Mouse (Mus musculus): Measurements from ENCODE around the gene Aco2. TPM values are rescaled to one million over a fixed set of nuclear protein-coding genes. Genes with fewer than 3 reads are reported as not detected.

Aco2 gene
- total RNA-seq, 2 experiments from 2014 or later: 392 to 412 TPM

DNA sequence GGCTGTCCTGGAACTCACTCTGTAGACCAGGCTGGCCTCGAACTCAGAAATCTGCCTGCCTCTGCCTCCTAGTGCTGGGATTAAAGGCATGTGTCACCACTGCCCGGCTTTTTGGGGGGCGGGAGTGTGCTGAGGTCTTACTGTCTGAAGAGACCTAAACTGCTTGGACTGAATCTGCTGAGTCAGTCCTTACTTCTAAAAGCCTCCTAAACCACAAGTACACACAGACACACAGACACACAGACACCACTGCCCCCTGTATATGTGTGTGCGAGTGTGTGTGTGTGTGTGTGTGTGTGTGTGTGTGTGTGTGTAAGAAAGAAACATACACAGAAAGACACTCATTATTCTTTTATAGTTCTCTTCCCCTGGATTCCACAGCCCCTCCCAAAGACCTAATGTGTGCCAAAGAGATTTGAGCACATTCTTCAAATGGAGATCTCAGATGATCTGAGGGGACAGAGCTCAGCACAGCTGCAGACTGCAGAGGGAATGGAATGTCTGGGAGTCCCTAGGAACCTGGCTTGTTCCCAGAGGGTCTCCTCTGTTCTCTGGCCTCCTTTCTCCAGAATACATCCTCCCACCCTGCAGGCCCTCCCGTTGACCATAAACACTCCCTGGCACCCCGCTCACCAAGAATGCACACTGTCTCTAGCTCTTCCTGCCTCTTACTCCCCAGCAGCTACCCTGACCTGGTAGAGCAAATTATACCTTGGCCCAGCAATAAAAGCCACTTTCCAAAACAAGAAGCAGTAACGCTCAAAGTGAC, 63.9 kb downstream of the Aco2 start:
- peak in 1 of 2 experiments; percentile 58 for DNase-seq (ENCODE audit: extremely low spot score in 1 of 2, low spot score in 2 of 2)
- intact Hi-C loops (cut with DNase I): no loop called here

DNA sequence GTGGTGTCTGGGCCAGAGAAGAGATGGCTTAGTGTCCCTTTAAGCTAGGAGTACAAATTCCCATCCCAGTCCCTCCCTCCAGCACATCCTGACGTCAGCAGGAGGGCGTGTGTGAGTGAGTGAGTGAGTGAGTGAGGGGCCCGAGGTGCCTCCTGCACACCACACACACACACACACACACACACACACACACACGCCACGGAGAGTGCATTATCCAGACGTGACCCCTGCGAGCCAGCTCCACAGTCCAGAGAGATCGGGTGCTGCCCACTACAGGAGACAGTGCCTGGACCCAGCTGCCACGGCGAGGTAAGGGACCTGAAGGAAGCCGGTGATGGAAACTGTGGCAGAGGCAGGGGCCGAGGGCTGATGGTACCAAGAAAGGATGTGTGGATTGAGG, 64.6 kb downstream of the Aco2 start, which contains the start of gene Csdc2:
TSS of gene Csdc2 (plus strand) at position 81 of the 400 bp plus-strand sequence.
- peak; percentile 59 to 75 for DNase-seq (ENCODE audit: extremely low spot score in 1 of 2, low spot score in 2 of 2)
- intact Hi-C loops (cut with DNase I): no loop called here

- DNase-seq (ENCODE audit: extremely low spot score in 1 of 2, low spot score in 2 of 2): peak; percentile 58 to 83
- intact Hi-C loops (cut with DNase I): no loop called here
Measured at GRCm38 (mm10) chr15:81937098-81937972, 65.2 kb downstream of the Aco2 start.

DNA sequence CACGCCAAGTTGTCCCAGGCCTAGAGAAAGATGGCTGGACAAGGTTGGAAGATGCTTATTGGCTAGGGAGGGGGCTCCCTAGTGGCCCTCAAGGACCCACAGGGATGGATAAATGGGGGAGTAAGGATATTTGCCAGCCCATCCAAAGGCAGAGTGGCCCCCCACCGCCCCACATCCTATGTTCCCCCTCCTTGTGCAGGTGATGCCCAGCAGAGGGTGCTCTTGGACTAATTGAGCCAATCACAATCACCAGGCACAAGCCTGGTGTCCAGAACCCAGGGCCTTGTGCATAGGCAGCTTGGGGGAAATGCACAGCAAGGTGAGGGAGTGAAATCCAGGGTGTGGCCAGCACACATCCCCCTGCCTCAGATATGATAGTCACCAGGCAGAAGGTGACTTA, 66.1 kb downstream of the Aco2 start:
- intact Hi-C loops (cut with DNase I): no loop called here
- DNase-seq (ENCODE audit: extremely low spot score in 1 of 2, low spot score in 2 of 2): peak in 1 of 2 experiments; percentile 73

DNA sequence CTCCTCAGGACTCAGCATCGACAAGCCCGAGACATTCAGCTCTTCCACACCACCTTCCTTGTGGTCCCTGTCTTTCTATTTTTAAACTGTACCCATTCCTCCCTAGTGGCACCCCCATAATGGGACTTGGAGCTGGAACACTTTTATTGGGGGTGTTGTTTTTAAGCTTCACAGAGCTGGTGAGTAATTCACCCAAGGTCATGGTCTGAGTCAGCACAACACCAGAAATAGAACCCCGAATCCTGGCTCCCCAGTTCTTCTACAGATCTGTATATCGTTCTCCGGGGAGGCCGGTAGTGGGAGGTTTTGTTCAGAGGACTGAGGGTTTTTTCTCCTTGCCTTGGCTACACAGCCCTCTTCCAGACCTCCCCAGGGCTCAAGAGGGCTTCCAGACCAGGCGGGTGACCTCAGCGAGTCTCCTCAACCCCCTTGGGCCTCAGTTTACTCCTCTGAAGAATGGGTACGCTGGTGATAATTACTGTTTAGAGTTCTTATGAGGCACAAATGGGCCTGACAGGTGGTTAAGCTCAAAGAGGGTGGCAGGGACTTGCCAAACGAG, 67.1 kb downstream of the Aco2 start:
- DNase-seq (ENCODE audit: extremely low spot score in 1 of 2, low spot score in 2 of 2): no peak
- intact Hi-C loops (cut with DNase I): no loop called here

DNA sequence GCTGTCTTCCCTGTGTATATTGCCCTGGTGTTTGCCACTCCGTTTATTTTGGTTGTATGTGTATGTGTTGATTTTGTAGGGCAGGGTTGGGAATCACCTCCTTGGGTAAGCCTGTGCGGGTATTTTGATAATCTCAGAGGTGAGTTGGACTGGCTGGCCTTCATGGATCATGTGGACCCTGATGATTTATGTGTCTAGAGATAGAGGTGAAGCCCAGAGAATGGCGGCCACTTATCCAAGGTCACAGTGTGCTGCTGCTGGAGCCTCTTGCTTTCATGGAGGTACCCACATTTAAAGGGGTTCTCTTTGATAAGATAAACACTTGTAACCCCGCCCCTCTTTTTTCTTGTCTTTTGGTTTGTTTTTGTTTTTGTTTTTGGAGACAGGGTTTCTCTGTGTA, 67.7 kb downstream of the Aco2 start:
- DNase-seq (ENCODE audit: extremely low spot score in 1 of 2, low spot score in 2 of 2): no peak
- intact Hi-C loops (cut with DNase I): no loop called here

- no peak for DNase-seq (ENCODE audit: extremely low spot score in 1 of 2, low spot score in 2 of 2)
- intact Hi-C loops (cut with DNase I): no loop called here
Measured at GRCm38 (mm10) chr15:81940219-81940618, 68.1 kb downstream of the Aco2 start.

DNA sequence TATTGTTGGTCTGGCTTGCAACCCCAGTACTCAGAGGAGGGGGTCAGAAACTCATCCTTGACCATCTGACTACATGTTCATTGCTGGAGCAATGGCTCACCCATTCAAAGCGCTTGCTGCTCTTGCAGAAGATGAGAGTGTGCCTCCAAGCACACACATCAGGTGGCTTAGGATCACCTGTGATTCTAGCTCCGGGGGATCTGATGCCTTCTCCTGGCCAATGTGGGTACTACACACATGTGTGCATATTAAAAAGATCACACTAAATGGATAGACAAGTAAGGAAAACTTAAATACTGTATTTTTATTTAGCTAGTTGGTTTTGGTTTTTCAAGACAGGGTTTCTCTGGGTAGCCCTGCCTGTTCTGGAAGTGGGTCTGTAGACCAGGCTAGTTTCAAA, 68.9 kb downstream of the Aco2 start:
- intact Hi-C loops (cut with DNase I): no loop called here

GRCm38 (mm10) chr15:81943176-81943749, 71.2 kb downstream of the Aco2 start:
- intact Hi-C loops (cut with DNase I): no loop called here
- DNase-seq (ENCODE audit: extremely low spot score in 1 of 2, low spot score in 2 of 2): no peak

More for the DNA sequence above, 68.9 kb downstream of the Aco2 start:
- DNase-seq (ENCODE audit: extremely low spot score in 1 of 2, low spot score in 2 of 2): no peak

- intact Hi-C loops (cut with DNase I): no loop called here
- DNase-seq (ENCODE audit: extremely low spot score in 1 of 2, low spot score in 2 of 2): no peak
Measured at GRCm38 (mm10) chr15:81949076-81949475, 77.0 kb downstream of the Aco2 start.

DNA sequence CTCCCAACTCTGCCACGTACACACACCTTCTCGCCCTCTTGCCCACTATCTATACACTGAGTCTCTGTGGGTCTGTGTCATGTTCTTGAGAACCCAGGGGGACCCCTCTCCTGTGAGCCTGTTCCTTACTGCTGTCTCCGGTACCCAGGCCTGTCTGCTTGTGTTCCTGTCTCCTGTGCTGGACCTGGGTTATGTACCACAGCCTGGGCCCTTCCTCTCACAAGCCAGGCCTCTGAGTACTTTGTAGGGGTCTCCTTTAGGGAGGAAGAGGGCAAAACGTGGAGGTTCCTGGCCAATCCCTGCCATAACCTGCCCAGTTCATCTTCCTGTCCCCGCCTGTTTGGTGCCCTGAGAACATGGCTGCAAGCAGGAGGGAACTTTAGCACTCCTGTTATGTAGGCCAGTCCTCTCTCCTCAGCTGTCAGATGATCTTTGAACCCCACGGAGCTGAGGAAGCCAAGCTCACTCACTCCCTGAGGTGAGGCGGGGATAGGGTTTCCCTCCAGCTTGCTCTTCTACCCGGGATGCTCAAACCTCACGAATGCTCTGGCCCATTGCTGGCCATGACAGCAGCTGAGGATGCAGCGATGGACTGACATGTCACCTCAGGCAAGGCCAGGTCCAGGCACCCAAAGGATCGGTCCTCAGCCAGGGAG, 77.5 kb downstream of the Aco2 start:
- intact Hi-C loops (cut with DNase I): no loop called here
- DNase-seq (ENCODE audit: extremely low spot score in 1 of 2, low spot score in 2 of 2): peak in 1 of 2 experiments; percentile 27

DNA sequence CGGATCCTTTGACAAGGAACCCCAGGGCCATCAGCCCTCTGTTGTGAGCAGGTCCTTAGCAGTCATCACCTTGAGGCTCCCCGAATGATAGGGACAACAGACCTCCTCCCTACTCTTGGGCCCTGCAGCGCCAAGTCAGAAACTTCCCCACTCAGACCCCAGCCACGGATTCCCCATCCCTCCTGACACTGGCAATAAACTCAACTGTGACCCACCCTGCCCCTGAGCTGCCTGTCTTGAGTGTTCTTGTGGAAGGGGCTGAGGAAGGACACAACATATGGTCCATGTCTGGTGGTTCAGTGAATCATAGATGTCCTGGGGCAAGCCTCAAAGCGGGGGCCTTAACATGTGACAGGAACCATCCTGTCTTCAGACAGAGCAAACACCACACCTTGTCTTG, 78.6 kb downstream of the Aco2 start:
- DNase-seq (ENCODE audit: extremely low spot score in 1 of 2, low spot score in 2 of 2): peak in 1 of 2 experiments; percentile 17

GRCm38 (mm10) chr15:81951159-81951558, 79.0 kb downstream of the Aco2 start:
- DNase-seq (ENCODE audit: extremely low spot score in 1 of 2, low spot score in 2 of 2): peak in 1 of 2 experiments; percentile 24
- intact Hi-C loops (cut with DNase I): no loop called here

More for the DNA sequence above, 78.6 kb downstream of the Aco2 start:
- intact Hi-C loops (cut with DNase I): no loop called here

DNA sequence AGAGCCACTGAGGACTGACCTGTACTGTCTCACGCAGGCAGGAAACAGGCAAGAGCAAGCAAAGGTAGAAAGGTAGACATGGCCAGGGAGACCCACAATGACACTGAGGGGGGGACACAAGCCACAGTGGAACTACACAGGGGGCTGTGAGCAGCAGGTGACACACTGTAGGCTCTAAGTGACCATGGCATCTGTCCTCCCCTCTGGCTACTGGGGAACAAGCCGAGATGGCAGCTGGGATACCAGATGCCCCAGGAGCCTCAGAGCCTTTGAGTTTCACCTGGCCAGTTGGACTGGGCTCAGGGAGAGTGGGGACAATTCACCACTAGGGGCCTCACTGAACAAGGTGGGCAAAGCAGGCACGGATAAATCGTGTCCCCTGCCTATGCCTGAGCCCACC, 80.2 kb downstream of the Aco2 start:
- DNase-seq (ENCODE audit: extremely low spot score in 1 of 2, low spot score in 2 of 2): no peak
- intact Hi-C loops (cut with DNase I): no loop called here

GRCm38 (mm10) chr15:81954151-81954583, 82.1 kb downstream of the Aco2 start:
- intact Hi-C loops (cut with DNase I): no loop called here
- no peak for DNase-seq (ENCODE audit: extremely low spot score in 1 of 2, low spot score in 2 of 2)

DNA sequence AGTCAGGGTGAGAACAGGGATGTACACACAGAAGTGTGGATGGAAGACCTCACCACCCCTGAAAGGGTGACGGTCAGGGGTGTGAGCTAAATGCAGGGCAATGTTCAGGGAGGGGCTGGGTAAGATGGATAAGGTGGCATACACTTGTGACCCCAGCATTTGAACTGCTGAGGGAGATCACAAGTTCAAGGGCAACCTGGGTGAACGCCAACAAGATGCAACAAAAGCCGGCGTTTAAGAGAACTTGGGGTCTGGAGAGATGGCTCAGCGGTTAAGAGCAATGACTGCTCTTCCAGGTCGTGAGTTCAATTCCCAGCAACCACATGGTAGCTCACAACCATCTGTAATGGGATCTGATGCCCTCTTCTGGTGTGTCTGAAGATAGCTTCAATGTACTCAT, 82.6 kb downstream of the Aco2 start:
- no peak for DNase-seq (ENCODE audit: extremely low spot score in 1 of 2, low spot score in 2 of 2)
- intact Hi-C loops (cut with DNase I): no loop called here

DNA sequence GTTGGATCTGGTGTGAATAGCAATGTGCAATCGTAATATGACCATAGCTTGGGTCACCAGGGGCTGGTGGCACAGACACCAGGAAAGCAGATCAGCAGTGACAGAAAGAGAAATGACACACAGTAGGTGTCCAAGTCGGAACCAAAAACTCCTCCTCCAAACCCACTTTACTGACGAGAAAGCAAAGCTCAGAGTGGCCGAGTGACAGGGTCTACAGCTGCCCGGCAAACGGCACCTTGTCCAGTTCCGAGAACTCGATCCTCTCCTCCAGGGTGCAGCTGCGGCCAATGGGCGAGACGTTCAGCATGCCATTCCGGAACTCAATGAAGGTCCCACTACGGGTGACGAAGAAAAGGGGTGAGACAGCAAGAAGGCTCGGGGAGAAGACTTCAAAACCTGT, 83.3 kb downstream of the Aco2 start:
- no peak for DNase-seq (ENCODE audit: extremely low spot score in 1 of 2, low spot score in 2 of 2)
- intact Hi-C loops (cut with DNase I): no loop called here

DNA sequence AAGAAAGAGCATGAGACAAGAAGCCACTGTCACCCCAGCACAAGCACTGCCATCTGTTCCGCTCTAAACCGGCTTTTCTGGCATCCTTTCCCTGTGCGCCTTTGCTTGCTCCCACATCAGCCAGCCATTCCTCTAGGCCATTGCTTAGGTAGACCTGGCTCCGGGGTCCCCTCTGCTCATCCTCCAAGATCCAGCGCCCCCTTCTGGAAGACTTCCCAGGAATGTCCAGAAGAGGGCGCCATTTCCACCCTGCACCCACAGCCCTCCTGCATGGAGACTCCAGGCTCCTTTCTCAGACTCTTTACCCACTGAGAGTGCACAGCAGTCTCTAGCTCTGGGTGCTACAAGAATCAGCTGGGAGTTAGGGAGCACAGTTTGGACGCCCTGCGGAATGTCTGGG, 84.3 kb downstream of the Aco2 start:
- intact Hi-C loops (cut with DNase I): no loop called here
- peak in 1 of 2 experiments; percentile 66 for DNase-seq (ENCODE audit: extremely low spot score in 1 of 2, low spot score in 2 of 2)

DNA sequence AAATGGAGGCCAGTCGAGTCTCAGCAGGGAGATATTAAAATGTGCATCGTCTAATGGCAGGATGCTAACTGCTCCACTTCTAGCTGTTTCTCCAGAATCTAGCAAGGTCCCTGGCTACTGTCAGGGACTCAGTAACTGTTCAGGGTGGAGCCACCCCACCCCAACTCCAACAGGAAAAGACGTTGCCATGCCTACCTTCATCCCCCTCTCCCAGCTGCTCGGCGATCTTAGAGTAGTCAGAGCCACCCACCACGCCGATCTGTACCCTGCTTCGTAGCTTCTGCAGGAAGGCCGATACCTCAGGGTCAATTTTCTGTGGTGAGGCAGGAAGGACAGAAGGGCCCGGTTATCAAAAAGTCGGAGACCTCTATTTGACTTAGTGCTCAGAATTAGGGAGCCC, 85.5 kb downstream of the Aco2 start:
- DNase-seq (ENCODE audit: extremely low spot score in 1 of 2, low spot score in 2 of 2): peak in 1 of 2 experiments; percentile 32
- intact Hi-C loops (cut with DNase I): no loop called here
